Mouse (Mus musculus) testis, adult 2 months (tissue): ENCODE results near the gene Hdac11.

Experiments used
- CTCF ChIP-seq: fragments of 200-500 bp; IDR thresholded peaks from 2 replicates; pipeline ENCODE4 v1.5.1; 2012; ENCODE audit warnings: low read depth, mild to moderate bottlenecking, inconsistent platforms, low read length, moderate library complexity; ENCODE audit not compliant: control insufficient read depth, insufficient read depth, insufficient replicate concordance
- POLR2A ChIP-seq: fragments of 200-500 bp; IDR thresholded peaks from 2 replicates; pipeline ENCODE4 v1.6.1; 2012; ENCODE audit warnings: low read depth, mild to moderate bottlenecking, inconsistent platforms, low read length, moderate library complexity; ENCODE audit not compliant: control insufficient read depth

DNA sequence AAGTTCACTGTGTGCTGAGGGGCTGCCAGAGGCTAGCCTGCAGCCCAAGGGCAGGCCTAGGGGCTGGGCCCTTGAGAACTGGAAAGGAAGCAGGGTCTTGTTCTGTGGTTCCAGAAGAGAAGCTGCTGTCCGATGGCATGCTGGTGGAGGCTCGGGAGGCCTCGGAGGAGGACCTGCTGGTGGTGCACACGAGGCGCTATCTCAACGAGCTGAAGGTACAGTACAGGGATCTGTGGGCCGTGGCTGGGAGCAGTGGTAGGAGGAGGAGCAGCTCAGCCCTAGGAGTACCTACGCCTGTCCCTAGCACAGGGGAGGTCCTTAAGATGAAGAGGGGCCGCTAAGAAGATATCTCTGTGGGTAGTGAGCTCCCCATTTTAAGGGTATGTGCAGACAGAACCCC is 2.6 kb downstream of the Hdac11 start:
- TF ChIP-seq CTCF (no peak), POLR2A (no peak)
